Mouse (Mus musculus) ES-Bruce4 (cell line): Measurements from ENCODE around the gene Ralb.

ENCODE experiments used
- CTCF ChIP-seq: IDR thresholded peaks from one replicate; pipeline ENCODE4 v1.8.1; 2011; ENCODE audit warnings: low read depth, low read length
- POLR2A ChIP-seq: IDR thresholded peaks from one replicate; pipeline ENCODE4 v1.8.1; 2011; ENCODE audit warnings: low read length; ENCODE audit not compliant: insufficient read depth

DNA sequence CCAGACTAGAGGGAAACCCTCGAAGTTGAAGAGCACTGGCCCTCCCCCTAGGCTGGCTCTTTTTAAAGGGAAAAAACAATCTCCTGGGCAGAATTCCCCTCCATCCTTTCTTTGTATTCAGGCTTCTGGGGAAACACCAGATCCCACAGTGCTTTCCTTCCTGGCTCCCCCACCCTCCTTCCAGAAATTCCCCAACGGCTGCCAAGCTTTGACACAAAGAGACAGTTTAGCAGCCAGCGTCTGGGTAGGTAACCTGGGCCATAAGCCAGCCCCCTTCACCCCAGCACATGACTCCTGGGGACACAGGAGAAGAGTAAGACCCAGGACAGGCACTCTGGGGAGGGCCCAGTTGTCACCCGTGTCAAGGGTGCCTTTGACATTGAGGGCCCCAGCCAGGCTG is 4.0 kb upstream of the Ralb start:
- TF ChIP-seq CTCF (no peak), POLR2A (no peak)
